Mouse (Mus musculus) lung, postnatal 0 days (tissue): ENCODE measurements around the gene Aoc3. TPM values are rescaled to one million over a fixed set of nuclear protein-coding genes. Genes with fewer than 3 reads are reported as not detected.

ENCODE experiments used
- ATAC-seq: fragments of 200-750 bp; cut with Nextera tagmentation; 2 replicates; pipeline ENCODE4 v1.8.0; 2017; ENCODE audit warnings: moderate library complexity
- DNase-seq: peaks from one replicate; pipeline ENCODE4 v3.0.0-alpha.2; 2016; ENCODE audit warnings: low spot score
- H3K27ac ChIP-seq: fragments of 300-500 bp; sonication (generic); 2 replicates; pipeline ENCODE4 v1.5.1; 2014; ENCODE audit warnings: antibody characterized with exemption, mild to moderate bottlenecking, low read length, mixed read lengths
- H3K27me3 ChIP-seq: fragments of 300-500 bp; sonication (generic); replicated peaks from 2 replicates; pipeline ENCODE4 v1.6.1; 2014; ENCODE audit warnings: low read length, mixed read lengths; ENCODE audit not compliant: insufficient read depth
- H3K36me3 ChIP-seq: fragments of 300-500 bp; sonication (generic); 2 replicates; pipeline ENCODE4 v1.6.1; 2014; ENCODE audit warnings: low read length, mixed read lengths; ENCODE audit not compliant: insufficient read depth
- H3K4me1 ChIP-seq: fragments of 300-500 bp; sonication (generic); 2 replicates; pipeline ENCODE4 v1.6.1; 2014; ENCODE audit warnings: antibody characterized with exemption, low read depth, low read length, mixed read lengths; ENCODE audit not compliant: insufficient read depth
- H3K4me2 ChIP-seq: fragments of 300-500 bp; sonication (generic); replicated peaks from 2 replicates; pipeline ENCODE4 v1.6.1; 2014; ENCODE audit warnings: low read depth, mild to moderate bottlenecking, low read length, moderate library complexity, mixed read lengths
- H3K4me3 ChIP-seq: fragments of 300-500 bp; sonication (generic); 2 replicates; pipeline ENCODE4 v1.5.1; 2014; ENCODE audit warnings: low read depth, low read length
- H3K9ac ChIP-seq: fragments of 300-500 bp; sonication (generic); replicated peaks from 2 replicates; pipeline ENCODE4 v1.6.1; 2014; ENCODE audit warnings: low read depth, mild to moderate bottlenecking
- H3K9me3 ChIP-seq: fragments of 300-500 bp; sonication (generic); 2 replicates; pipeline ENCODE4 v1.6.1; 2016; ENCODE audit warnings: low read length, mixed read lengths
- CTCF ChIP-seq: IDR thresholded peaks from 2 replicates; pipeline ENCODE4 v1.5.1; 2016; ENCODE audit warnings: antibody characterized with exemption, mild to moderate bottlenecking
- EP300 ChIP-seq: IDR thresholded peaks from 2 replicates; pipeline ENCODE4 v1.6.1; 2016; ENCODE audit warnings: antibody characterized with exemption, mild to moderate bottlenecking, control low read depth
- WGBS: fragments of 180-500 bp; shearing (Covaris S2); extraction: QIAGEN DNeasy Blood & Tissue Kit; methylation state at CpG from one replicate; pipeline ENCODE4 v1.1.7; 2014; 5-methylcytosine and 5-hydroxymethylcytosine counted together
- polyA plus RNA-seq: library from polyadenylated mRNA; unstranded; fragments of >200 nt; fragmentation: Nextera tagmentation; extraction: Ambion mirVana; gene quantifications from 2 replicates; pipeline ENCODE4 v1.2.1, GENCODE M21; 2015

The Aoc3 gene
- polyA plus RNA-seq, 1 experiment from 2014 or later = 1.6 TPM

DNA sequence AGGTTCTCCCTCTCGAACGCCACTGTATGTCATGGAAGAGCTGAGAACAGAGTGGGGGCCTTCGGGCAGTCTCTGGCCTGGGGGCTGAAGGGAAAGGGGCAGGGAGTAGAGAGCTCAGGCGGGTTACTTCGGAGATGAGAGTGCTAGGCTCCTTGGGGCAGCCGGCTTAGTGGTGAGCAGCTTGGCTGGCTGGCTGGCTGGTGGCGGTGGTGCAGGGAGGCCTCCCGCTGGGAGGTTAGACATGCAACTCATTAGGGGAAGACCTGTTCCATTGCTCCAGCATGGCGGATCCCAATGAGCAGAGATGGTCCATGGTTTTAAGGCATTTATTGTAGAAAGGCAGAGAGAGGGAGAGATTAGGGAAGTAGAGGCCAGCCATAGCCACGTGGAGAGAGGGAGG is 3.6 kb downstream of the Aoc3 start:
- no peak overlapping the region for H3K4me3 ChIP-seq
- ATAC-seq (no peak), DNase-seq (no peak)
- no peak overlapping the region for H3K4me2 ChIP-seq
- no peaks in the 10 kb centered on the region for H3K36me3 ChIP-seq
- H3K9me3 ChIP-seq = no peaks in the 10 kb centered on the region
- no peak overlapping the region for H3K27ac ChIP-seq
- no peaks in the 10 kb centered on the region for H3K4me1 ChIP-seq
- TF ChIP-seq CTCF = no peak
- no peak for TF ChIP-seq EP300
- 40% methylated on average over 10 of the region's 10 CpGs for WGBS
- H3K27me3 ChIP-seq = no peaks in the 10 kb centered on the region
- no peak overlapping the region for H3K9ac ChIP-seq

DNA sequence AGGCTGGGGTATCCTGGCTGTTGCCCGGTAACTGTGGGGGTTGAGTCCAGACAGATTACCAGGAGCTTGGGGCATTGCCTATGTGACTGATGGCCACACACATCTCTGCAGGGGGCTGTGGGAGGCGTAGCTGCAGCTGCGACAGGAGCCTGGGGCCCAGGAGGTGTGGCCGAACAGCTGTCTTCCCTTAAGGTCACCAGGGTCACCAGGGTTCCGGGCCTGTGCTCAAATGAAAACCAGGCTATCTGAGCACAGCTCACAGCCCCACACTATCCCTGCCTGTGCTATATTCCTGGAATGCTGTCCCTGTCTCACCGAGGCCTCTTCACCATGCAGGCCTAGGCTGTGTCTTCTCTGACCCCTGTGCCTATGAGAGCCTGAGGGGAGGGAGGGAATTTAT is 4.1 kb downstream of the Aoc3 start:
- Histone ChIP-seq H3K9me3 (no peaks in the 10 kb centered on the region), H3K27me3 (no peaks in the 10 kb centered on the region), H3K36me3 (no peaks in the 10 kb centered on the region), H3K4me3 (no peak overlapping the region), H3K27ac (no peak overlapping the region), H3K9ac (no peak overlapping the region), H3K4me2 (no peak overlapping the region), H3K4me1 (no peaks in the 10 kb centered on the region)
- no peak for ATAC-seq
- 25% methylated on average over 6 of the region's 6 CpGs for WGBS
- no peak for TF ChIP-seq CTCF
- no peak for TF ChIP-seq EP300
- DNase-seq = no peak

DNA sequence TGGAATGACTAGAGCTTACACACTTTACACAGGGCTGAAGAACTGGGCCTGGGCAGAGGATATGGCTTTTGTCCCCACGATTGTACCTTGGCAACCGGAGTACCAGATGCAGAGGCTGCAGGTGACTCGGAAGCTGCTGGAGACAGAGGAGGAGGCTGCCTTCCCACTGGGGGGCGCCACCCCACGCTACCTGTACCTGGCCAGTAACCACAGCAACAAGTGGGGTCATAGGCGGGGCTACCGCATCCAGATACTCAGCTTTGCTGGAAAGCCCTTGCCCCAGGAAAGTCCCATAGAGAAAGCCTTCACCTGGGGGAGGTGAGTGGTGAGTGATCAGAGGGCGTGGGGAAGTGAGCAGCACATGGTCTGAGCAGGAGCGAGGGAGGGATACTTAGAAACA is 5.3 kb downstream of the Aoc3 start:
- TF ChIP-seq CTCF = peak; percentile 21; the same call in 1 of the 2 replicates
- TF ChIP-seq EP300 = no peak
- 74% methylated on average over 9 of the region's 9 CpGs for WGBS

DNA sequence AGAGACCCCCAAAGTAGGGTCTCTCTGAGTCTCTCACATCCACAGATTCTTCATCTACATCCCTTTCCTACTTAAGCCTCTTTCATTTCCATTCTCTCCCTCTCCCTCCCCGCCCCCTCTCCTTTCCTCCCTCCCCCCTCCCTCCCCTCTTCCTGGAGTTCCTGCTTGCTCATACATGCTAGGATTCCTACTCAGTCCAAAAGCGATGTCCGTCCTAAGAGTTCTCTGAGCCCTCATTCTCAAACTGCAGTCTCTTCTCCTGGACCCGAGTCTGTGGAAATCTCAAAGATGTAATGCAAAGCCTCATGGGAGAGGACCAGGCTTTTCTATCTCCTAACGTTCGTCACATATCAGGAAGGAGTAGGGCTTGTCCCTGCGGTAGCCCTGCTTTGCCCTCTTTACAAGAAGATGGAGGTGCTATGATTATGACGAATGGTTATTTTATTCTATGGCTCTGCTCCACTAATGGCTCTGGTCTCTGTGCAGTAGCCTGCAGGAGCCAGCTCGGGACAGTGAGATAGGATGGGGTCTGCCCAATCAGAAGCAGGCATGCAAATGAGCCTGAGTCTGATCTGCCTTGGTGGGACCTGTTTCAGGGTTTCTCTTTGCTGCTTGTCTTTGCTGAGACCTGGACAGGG is 7.8 kb downstream of the Aoc3 start:
- H3K4me2 ChIP-seq = peak overlapping the region; percentile 32
- DNase-seq (peak; percentile 63), ATAC-seq (peak; percentile 89)
- no peak for TF ChIP-seq EP300
- no peak for TF ChIP-seq CTCF
- H3K27me3 ChIP-seq = no peaks in the 10 kb centered on the region
- no peak overlapping the region for H3K9ac ChIP-seq
- H3K36me3 ChIP-seq = no peaks in the 10 kb centered on the region
- 1% methylated on average over 9 of the region's 9 CpGs for WGBS
- H3K9me3 ChIP-seq = no peaks in the 10 kb centered on the region
- no peak overlapping the region for H3K4me3 ChIP-seq
- H3K4me1 ChIP-seq = no peaks in the 10 kb centered on the region
- H3K27ac ChIP-seq = no peak overlapping the region

More for the DNA sequence above, 5.3 kb downstream of the Aoc3 start:
- Histone ChIP-seq H3K27me3 (no peaks in the 10 kb centered on the region), H3K36me3 (no peaks in the 10 kb centered on the region), H3K9ac (no peak overlapping the region), H3K4me2 (no peak overlapping the region), H3K27ac (no peak overlapping the region), H3K4me3 (no peak overlapping the region), H3K9me3 (no peaks in the 10 kb centered on the region), H3K4me1 (no peaks in the 10 kb centered on the region)
- DNase-seq (no peak), ATAC-seq (no peak)

DNA sequence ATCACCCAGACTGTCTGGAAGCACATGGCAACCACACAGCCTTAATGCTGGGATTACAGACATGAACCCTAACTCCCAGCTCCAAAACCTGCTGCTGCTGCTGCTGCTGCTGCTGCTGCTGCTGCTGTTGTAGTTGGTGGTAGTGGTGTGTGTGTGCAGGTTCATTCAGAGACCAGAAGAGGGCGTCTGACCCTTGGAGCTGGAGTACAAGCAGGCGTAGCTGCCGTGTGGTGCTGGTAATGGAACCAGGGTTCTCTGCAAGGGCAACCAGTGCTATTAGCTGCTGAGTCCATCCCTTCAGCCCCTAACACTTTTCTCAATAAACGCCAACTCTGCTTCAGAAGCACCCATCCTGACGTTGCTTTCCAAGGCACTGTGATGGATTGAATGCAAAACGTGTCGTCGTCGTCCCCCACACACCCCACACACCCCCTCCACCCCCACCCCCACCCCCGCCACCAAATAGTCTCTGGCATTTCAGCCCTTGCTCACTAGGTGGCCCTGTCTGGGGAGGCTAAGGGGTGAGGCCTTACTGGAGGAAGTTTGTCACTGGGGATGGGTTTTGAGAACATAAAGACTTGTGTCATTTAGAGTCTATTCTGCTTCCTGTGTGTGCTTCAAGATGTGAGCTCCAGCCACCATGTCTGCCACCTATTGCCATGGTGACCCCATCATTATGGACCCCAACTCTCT is 16.8 kb downstream of the Aoc3 start:
- H3K4me1 ChIP-seq = no peaks in the 10 kb centered on the region
- peak; percentile 29 for TF ChIP-seq CTCF
- no peak for TF ChIP-seq EP300
- H3K27ac ChIP-seq = no peak overlapping the region
- DNase-seq = no peak
- H3K36me3 ChIP-seq = no peaks in the 10 kb centered on the region
- no peaks in the 10 kb centered on the region for H3K9me3 ChIP-seq
- no peak overlapping the region for H3K4me2 ChIP-seq
- no peak overlapping the region for H3K4me3 ChIP-seq
- 62% methylated on average over 10 of the region's 10 CpGs for WGBS
- no peak overlapping the region for H3K9ac ChIP-seq
- no peaks in the 10 kb centered on the region for H3K27me3 ChIP-seq
- no peak for ATAC-seq

DNA sequence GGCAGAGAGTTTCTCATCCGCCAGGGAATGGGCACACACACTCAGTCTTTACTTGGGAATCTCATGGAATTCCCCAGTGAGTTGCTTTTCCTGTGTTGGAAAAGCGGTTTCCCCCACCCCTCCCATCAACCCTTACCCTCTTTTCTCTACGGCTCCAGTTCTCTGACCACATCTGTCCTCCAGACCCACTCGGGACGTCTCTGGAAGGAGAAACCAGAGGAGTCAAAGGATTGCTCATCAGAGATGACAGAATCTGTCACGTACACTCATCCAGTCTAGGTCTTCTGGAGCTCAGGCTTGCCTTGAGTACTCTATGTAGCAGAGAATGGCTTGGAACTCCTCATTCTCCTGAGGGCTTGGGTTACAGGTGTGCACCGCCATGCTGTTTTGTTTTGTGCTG is 18.4 kb downstream of the Aoc3 start:
- Histone ChIP-seq H3K27me3 (no peaks in the 10 kb centered on the region), H3K27ac (no peak overlapping the region), H3K36me3 (no peaks in the 10 kb centered on the region), H3K4me2 (no peak overlapping the region), H3K4me3 (no peak overlapping the region), H3K9ac (no peak overlapping the region), H3K9me3 (no peaks in the 10 kb centered on the region), H3K4me1 (no peaks in the 10 kb centered on the region)
- ATAC-seq (no peak), DNase-seq (no peak)
- TF ChIP-seq CTCF = no peak
- no peak for TF ChIP-seq EP300
- 62% methylated on average over 7 of the region's 7 CpGs for WGBS
